Mouse (Mus musculus) limb, embryonic 10.5 days (tissue): ENCODE data around the gene Olfr71. TPM values are rescaled to one million over a fixed set of nuclear protein-coding genes. Genes with fewer than 3 reads are reported as not detected.

Experiments used
- DNase-seq: peaks from one replicate; pipeline ENCODE4 v3.0.0-alpha.2; 2017; ENCODE audit warnings: low spot score
- H3K27ac ChIP-seq: fragments of 300-500 bp; sonication (generic); 2 replicates; pipeline ENCODE4 v1.5.1; 2016; ENCODE audit warnings: mild to moderate bottlenecking
- H3K27me3 ChIP-seq: fragments of 300-500 bp; sonication (generic); 2 replicates; pipeline ENCODE4 v1.6.1; 2016; ENCODE audit warnings: low read depth, mild to moderate bottlenecking; ENCODE audit not compliant: poor library complexity, severe bottlenecking
- H3K36me3 ChIP-seq: fragments of 300-500 bp; sonication (generic); 2 replicates; pipeline ENCODE4 v1.6.1; 2016; ENCODE audit warnings: mild to moderate bottlenecking, moderate library complexity
- H3K4me1 ChIP-seq: fragments of 300-500 bp; sonication (generic); 2 replicates; pipeline ENCODE4 v1.6.1; 2016
- H3K4me3 ChIP-seq: fragments of 300-500 bp; sonication (generic); 2 replicates; pipeline ENCODE4 v1.5.1; 2016; ENCODE audit warnings: mild to moderate bottlenecking, moderate library complexity
- H3K9me3 ChIP-seq: fragments of 300-500 bp; sonication (generic); replicated peaks from 2 replicates; pipeline ENCODE4 v1.6.1; 2016; ENCODE audit warnings: mild to moderate bottlenecking
- WGBS: fragments of 180-500 bp; shearing (Covaris S2); methylation state at CpG from one replicate; pipeline ENCODE4 v1.1.7; 2016; 5-methylcytosine and 5-hydroxymethylcytosine counted together
- polyA plus RNA-seq: library from polyadenylated mRNA; unstranded; fragments of >200 nt; fragmentation: Nextera tagmentation; extraction: Ambion mirVana; gene quantifications from 2 replicates; pipeline ENCODE4 v1.2.1, GENCODE M21; 2016

Olfr71 gene
- polyA plus RNA-seq, 1 experiment from 2014 or later, result not detected

- Histone ChIP-seq H3K4me3 (peak overlapping the region; percentile 88), H3K27me3 (peaks cover 54% of the 10 kb centered on the region), H3K9me3 (no peaks in the 10 kb centered on the region), H3K4me1 (peaks cover 18% of the 10 kb centered on the region), H3K36me3 (peaks cover 2% of the 10 kb centered on the region; the same call in 1 of the 2 replicates), H3K27ac (peak overlapping the region; percentile 93)
- WGBS, result under 1% methylated on average over 25 of the region's 25 CpGs
- no peak for DNase-seq
Observed at GRCm38 (mm10) chr4:43669428-43669794, 40.6 kb downstream of the Olfr71 start.

GRCm38 (mm10) chr4:43668782-43669427, 41.1 kb downstream of the Olfr71 start, which contains the start of the genes Tmem8b and Fam221b:
Gene Tmem8b (plus strand): TSS chr4:43668971.
Gene Fam221b (minus strand): TSS chr4:43669145.
- peak; percentile 91 for DNase-seq
- Histone ChIP-seq H3K36me3 (no peaks in the 10 kb centered on the region), H3K27ac (peak within 1 kb of the TSS; percentile 93), H3K9me3 (no peaks in the 10 kb centered on the region), H3K27me3 (peaks cover 57% of the 10 kb centered on the region), H3K4me1 (peaks cover 18% of the 10 kb centered on the region), H3K4me3 (peak within 1 kb of the TSS; percentile 88)
- 4% methylated on average over 41 of the region's 41 CpGs for WGBS

DNA sequence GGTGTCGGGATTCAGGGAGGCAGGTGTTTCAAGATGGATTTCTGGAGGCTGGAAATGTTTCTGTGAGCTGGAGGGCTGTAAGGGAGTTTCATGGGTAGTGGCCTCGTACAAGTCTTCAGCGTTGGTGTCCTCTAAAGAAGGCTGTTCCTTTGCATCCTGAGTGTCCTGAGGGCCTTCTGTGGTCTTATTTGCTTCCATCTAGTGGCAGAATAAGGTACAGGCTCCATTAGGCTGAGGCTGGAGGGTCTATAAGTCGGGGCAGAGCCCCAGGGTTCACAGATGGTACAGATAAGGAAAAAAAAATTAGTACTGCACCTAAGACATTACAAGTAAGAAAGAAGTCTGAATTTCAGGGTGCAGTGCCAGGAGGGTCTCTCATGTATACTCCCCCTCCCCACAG, 43.6 kb downstream of the Olfr71 start:
- no peak overlapping the region for H3K4me3 ChIP-seq
- H3K36me3 ChIP-seq, result no peaks in the 10 kb centered on the region
- no peak overlapping the region for H3K27ac ChIP-seq
- WGBS, result 28% methylated on average over 4 of the region's 4 CpGs
- peaks cover 81% of the 10 kb centered on the region for H3K27me3 ChIP-seq
- H3K9me3 ChIP-seq, result no peaks in the 10 kb centered on the region
- H3K4me1 ChIP-seq, result peaks cover 18% of the 10 kb centered on the region
- no peak for DNase-seq

GRCm38 (mm10) chr4:43657146-43657545, 52.9 kb downstream of the Olfr71 start:
- H3K4me1 ChIP-seq, result peaks cover 23% of the 10 kb centered on the region
- no peak for DNase-seq
- no peak overlapping the region for H3K27ac ChIP-seq
- WGBS, result 59% methylated on average over 4 of the region's 4 CpGs
- H3K27me3 ChIP-seq, result peaks cover 15% of the 10 kb centered on the region
- no peaks in the 10 kb centered on the region for H3K9me3 ChIP-seq
- H3K36me3 ChIP-seq, result no peaks in the 10 kb centered on the region
- H3K4me3 ChIP-seq, result peak overlapping the region; percentile 87

- DNase-seq, result peak; percentile 92
- H3K27ac ChIP-seq, result peak within 1 kb of the TSS; percentile 93
- H3K27me3 ChIP-seq, result peaks cover 9% of the 10 kb centered on the region
- peak within 1 kb of the TSS; percentile 87 for H3K4me3 ChIP-seq
- WGBS, result 2% methylated on average over 34 of the region's 34 CpGs
- peaks cover 23% of the 10 kb centered on the region for H3K4me1 ChIP-seq
- no peaks in the 10 kb centered on the region for H3K9me3 ChIP-seq
- H3K36me3 ChIP-seq, result no peaks in the 10 kb centered on the region
Observed at GRCm38 (mm10) chr4:43656339-43657109, 53.5 kb downstream of the Olfr71 start, which contains the start of gene Hint2. Gene Hint2 (minus strand): TSS chr4:43656466.

- Histone ChIP-seq H3K27me3 (peaks cover 2% of the 10 kb centered on the region; the same call in 1 of the 2 replicates), H3K4me3 (peak overlapping the region; percentile 87), H3K9me3 (no peaks in the 10 kb centered on the region), H3K27ac (peak overlapping the region; percentile 93), H3K36me3 (peaks cover under 1% of the 10 kb centered on the region; the same call in 1 of the 2 replicates), H3K4me1 (peaks cover 23% of the 10 kb centered on the region)
- peak; percentile 35 for DNase-seq
- 8% methylated on average over 34 of the region's 34 CpGs for WGBS
Observed at GRCm38 (mm10) chr4:43655656-43656338, 54.3 kb downstream of the Olfr71 start.

Other genes starting within 250 kb of the Olfr71 start
- gene Sit1, start 226.5 kb downstream of the Olfr71 start, polyA plus RNA-seq, result not detected in 2 replicates
- gene Ccdc107, start 217.4 kb downstream of the Olfr71 start, polyA plus RNA-seq, result 44.3 and 50.8 TPM in 2 replicates
- 45.1 and 49.8 TPM in 2 replicates for gene Arhgef39, start 210.6 kb downstream of the Olfr71 start, polyA plus RNA-seq
- gene Car9, start 203.3 kb downstream of the Olfr71 start, polyA plus RNA-seq, result 1.0 and 1.3 TPM in 2 replicates
- gene Tpm2, start 186.5 kb downstream of the Olfr71 start, polyA plus RNA-seq, result 45.4 and 60.0 TPM in 2 replicates
- 27.3 and 40.5 TPM in 2 replicates for gene Creb3, start 147.9 kb downstream of the Olfr71 start, polyA plus RNA-seq
- gene Tln1, start 147.6 kb downstream of the Olfr71 start, polyA plus RNA-seq, result 46.8 and 51.1 TPM in 2 replicates
- 22.7 and 30.0 TPM in 2 replicates for gene Rgp1, start 131.5 kb downstream of the Olfr71 start, polyA plus RNA-seq
- 24.3 and 29.2 TPM in 2 replicates for gene Gba2, start 131.4 kb downstream of the Olfr71 start, polyA plus RNA-seq
- 0.44 TPM in 1 of 2 replicates, not detected in the other for gene Msmp, start 125.8 kb downstream of the Olfr71 start, polyA plus RNA-seq
- gene Npr2, start 78.3 kb downstream of the Olfr71 start, polyA plus RNA-seq, result 2.8 and 4.8 TPM in 2 replicates
- gene Spag8, start 56.7 kb downstream of the Olfr71 start, polyA plus RNA-seq, result 1.0 and 1.2 TPM in 2 replicates
- gene Hint2, start 53.8 kb downstream of the Olfr71 start, polyA plus RNA-seq, result 61.9 and 66.4 TPM in 2 replicates
- 2.2 and 3.4 TPM in 2 replicates for gene Tmem8b, start 41.3 kb downstream of the Olfr71 start, polyA plus RNA-seq
- gene Fam221b, start 41.1 kb downstream of the Olfr71 start, polyA plus RNA-seq, result 1.6 and 1.7 TPM in 2 replicates
- not detected in 2 replicates for gene Olfr70, start 9.4 kb downstream of the Olfr71 start, polyA plus RNA-seq
- gene Hrct1, start 16.9 kb upstream of the Olfr71 start, polyA plus RNA-seq, result 0.35 and 0.40 TPM in 2 replicates
- gene Spaar, start 19.8 kb upstream of the Olfr71 start, polyA plus RNA-seq, result 0.05 and 0.10 TPM in 2 replicates
- gene Olfr159, start 60.8 kb upstream of the Olfr71 start, polyA plus RNA-seq, result not detected in 2 replicates
- gene Olfr156, start 113.6 kb upstream of the Olfr71 start, polyA plus RNA-seq, result not detected in 2 replicates
- gene Olfr157, start 129.9 kb upstream of the Olfr71 start, polyA plus RNA-seq, result not detected in 2 replicates
- gene Olfr155, start 141.3 kb upstream of the Olfr71 start, polyA plus RNA-seq, result not detected in 2 replicates
- 20.2 and 22.9 TPM in 2 replicates for gene Reck, start 165.3 kb upstream of the Olfr71 start, polyA plus RNA-seq
- 30.1 and 44.7 TPM in 2 replicates for gene Glipr2, start 247.1 kb upstream of the Olfr71 start, polyA plus RNA-seq